Mouse (Mus musculus): Measurements from ENCODE around the gene Rpia.

DNA sequence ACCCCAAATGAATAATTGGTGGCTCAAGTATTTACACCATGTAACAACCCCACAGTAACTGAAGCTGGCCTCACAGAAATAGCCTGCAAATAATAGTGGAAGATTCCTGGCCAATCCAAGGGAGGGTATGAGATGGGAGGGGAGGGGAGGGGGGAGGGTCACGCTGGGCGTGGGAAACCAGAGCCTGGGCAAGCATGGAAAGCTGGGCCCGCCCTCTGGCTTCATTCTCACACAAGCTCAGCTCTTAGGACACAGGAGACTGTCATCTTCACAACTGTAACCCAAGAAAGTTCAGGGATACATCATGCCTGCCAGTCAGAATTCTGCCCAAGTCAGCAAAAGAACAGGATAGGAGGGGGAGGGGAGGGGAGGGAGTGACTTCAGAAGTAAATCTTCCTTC, 6.2 kb downstream of the Rpia start:
- no peak for TF ChIP-seq CTCF (IDR thresholded peaks at IDR 0.05; ENCODE audit: control insufficient read depth, insufficient read depth, low read length)
- no peak for TF ChIP-seq POLR2A (IDR thresholded peaks at IDR 0.05; ENCODE audit: borderline replicate concordance, control insufficient read depth, low read depth, low read length)
